Mouse (Mus musculus) heart, embryonic 12.5 days (tissue): ENCODE measurements around the gene Gm2075. TPM values are rescaled to one million over a fixed set of nuclear protein-coding genes. Genes with fewer than 3 reads are reported as not detected.
"Not testable (repeated sequence)": the region's sequence is repeated elsewhere in the genome, so short reads cannot be mapped to it uniquely, and the experiment has no call there.

Experiments
- ATAC-seq: fragments of 200-750 bp; cut with Nextera tagmentation; 2 replicates; pipeline ENCODE4 v1.8.0; 2017; ENCODE audit warnings: moderate TSS enrichment, moderate library complexity; ENCODE audit not compliant: insufficient number of reproducible peaks, low FRiP score
- H3K27ac ChIP-seq: fragments of 300-500 bp; sonication (generic); 2 replicates; pipeline ENCODE4 v1.5.1; 2016; ENCODE audit warnings: mild to moderate bottlenecking, moderate library complexity; ENCODE audit not compliant: poor library complexity, severe bottlenecking
- H3K27me3 ChIP-seq: fragments of 300-500 bp; sonication (generic); replicated peaks from 2 replicates; pipeline ENCODE4 v1.6.1; 2016; ENCODE audit warnings: mild to moderate bottlenecking, moderate library complexity
- H3K36me3 ChIP-seq: fragments of 300-500 bp; sonication (generic); 2 replicates; pipeline ENCODE4 v1.6.1; 2016; ENCODE audit warnings: mild to moderate bottlenecking, moderate library complexity
- H3K4me1 ChIP-seq: fragments of 300-500 bp; sonication (generic); replicated peaks from 2 replicates; pipeline ENCODE4 v1.6.1; 2016; ENCODE audit warnings: mild to moderate bottlenecking
- H3K4me2 ChIP-seq: fragments of 300-500 bp; sonication (generic); 2 replicates; pipeline ENCODE4 v1.6.1; 2016; ENCODE audit warnings: mild to moderate bottlenecking, moderate library complexity
- H3K4me3 ChIP-seq: fragments of 300-500 bp; sonication (generic); 2 replicates; pipeline ENCODE4 v1.5.1; 2016; ENCODE audit warnings: mild to moderate bottlenecking
- H3K9ac ChIP-seq: fragments of 300-500 bp; sonication (generic); 2 replicates; pipeline ENCODE4 v1.6.1; 2016; ENCODE audit warnings: mild to moderate bottlenecking, moderate library complexity
- H3K9me3 ChIP-seq: fragments of 300-500 bp; sonication (generic); replicated peaks from 2 replicates; pipeline ENCODE4 v1.6.1; 2016; ENCODE audit warnings: mild to moderate bottlenecking, moderate library complexity
- WGBS: fragments of 180-500 bp; shearing (Covaris S2); methylation state at CpG from one replicate; pipeline ENCODE4 v1.1.7; 2016; 5-methylcytosine and 5-hydroxymethylcytosine counted together
- polyA plus RNA-seq: library from polyadenylated mRNA; unstranded; fragments of >200 nt; fragmentation: Nextera tagmentation; extraction: Ambion mirVana; gene quantifications from 2 replicates; pipeline ENCODE4 v1.2.1, GENCODE M21; 2016

Gene Gm2075
- polyA plus RNA-seq: not detected in 2 replicates

DNA sequence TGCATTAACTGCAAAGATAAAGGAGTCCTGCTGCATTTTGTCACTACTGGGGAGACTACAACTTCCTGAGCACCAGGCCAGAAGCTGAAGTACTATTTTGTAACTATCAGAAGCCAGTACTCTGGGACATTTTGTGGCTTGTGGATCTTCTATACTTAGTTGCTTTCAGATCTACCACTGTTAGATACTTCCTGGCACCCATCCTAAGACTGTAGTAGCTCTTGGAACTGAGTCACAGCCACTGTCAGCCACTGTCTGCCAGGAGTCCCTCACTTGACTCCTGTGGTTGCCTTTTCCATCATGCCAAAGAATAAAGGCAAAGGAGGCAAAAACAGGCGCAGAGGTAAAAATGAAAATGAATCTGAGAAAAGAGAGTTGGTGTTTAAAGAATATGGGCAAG lies at the start of gene Gm2075:
Gene Gm2075, plus strand, starts transcription at position 301 of the 400 bp plus-strand sequence.
- not testable (repeated sequence) for H3K36me3 ChIP-seq, ATAC-seq, H3K9ac ChIP-seq, H3K9me3 ChIP-seq, H3K27me3 ChIP-seq, H3K4me3 ChIP-seq, H3K27ac ChIP-seq, H3K4me2 ChIP-seq, H3K4me1 ChIP-seq
- WGBS: no CpG with 5 or more reads among the region's 1 CpGs

DNA sequence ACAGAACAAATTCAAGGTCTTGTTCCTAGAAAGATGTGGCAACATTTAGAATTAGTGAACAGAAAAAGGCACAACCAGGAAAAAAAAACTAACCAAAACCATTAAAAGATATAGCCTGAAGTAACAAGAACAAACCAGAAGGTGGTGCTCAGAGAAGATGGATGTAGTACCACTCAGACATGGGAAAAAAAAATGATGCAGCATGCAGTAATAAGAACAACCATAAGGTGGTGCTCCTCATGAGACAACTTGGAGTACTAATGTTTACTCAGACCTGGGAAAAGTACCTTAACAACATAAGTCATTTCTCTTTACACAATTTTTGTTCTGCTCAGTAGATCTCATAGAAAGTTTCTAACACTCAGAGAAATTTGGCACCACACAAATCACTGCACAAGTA lies 27.6 kb upstream of the Gm2075 start:
- H3K27me3 ChIP-seq, H3K9me3 ChIP-seq, ATAC-seq, H3K9ac ChIP-seq, H3K36me3 ChIP-seq, H3K4me2 ChIP-seq, H3K4me3 ChIP-seq, H3K27ac ChIP-seq, H3K4me1 ChIP-seq: not testable (repeated sequence)

DNA sequence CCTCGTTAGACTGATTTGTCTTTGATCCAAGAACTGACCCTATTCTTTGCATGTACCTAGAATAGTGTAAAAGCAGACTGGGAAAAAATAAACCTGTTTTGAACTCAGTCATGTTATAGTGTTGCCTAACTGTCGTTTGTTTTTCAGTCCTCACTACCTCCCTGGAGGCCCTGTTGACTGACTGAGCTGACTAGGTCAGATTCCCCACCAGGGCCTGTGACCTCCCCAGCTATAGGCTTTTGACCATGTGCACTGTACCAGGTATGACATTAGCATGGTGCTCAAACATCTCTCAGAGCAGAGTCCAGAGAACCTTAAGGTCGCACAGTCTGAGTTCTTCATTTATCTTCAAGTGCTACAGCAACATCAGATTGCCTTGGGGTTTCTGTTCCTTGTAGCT lies 7.5 kb upstream of the Gm2075 start:
- not testable (repeated sequence) for H3K4me1 ChIP-seq, H3K36me3 ChIP-seq, H3K4me3 ChIP-seq, H3K9me3 ChIP-seq, H3K4me2 ChIP-seq, H3K9ac ChIP-seq, H3K27me3 ChIP-seq, H3K27ac ChIP-seq, ATAC-seq
- 62% methylated on average over 3 of the region's 3 CpGs for whole genome bisulfite sequencing

DNA sequence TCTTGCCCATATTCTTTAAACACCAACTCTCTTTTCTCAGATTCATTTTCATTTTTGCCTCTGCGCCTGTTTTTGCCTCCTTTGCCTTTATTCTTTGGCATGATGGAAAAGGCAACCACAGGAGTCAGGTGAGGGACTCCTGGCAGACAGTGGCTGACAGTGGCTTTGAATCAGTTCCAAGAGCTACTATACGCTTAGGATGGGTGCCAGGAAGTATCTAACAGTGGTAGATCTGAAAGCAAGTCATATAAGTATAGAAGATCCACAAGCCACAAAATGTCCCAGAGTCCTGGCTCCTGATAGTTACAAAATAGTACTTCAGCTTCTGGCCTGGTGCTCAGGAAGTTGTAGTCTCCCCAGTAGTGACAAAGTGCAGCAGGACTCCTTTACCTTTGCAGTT lies 7.0 kb downstream of the Gm2075 start, which contains the start of gene Gm6803:
Gene Gm6803, minus strand, starts transcription at position 101 of the 400 bp plus-strand sequence.
- 64% methylated on average over 2 of the region's 2 CpGs for WGBS
- not testable (repeated sequence) for H3K9ac ChIP-seq, H3K36me3 ChIP-seq, H3K4me3 ChIP-seq, H3K4me1 ChIP-seq, H3K27ac ChIP-seq, H3K4me2 ChIP-seq, H3K27me3 ChIP-seq, H3K9me3 ChIP-seq, ATAC-seq

DNA sequence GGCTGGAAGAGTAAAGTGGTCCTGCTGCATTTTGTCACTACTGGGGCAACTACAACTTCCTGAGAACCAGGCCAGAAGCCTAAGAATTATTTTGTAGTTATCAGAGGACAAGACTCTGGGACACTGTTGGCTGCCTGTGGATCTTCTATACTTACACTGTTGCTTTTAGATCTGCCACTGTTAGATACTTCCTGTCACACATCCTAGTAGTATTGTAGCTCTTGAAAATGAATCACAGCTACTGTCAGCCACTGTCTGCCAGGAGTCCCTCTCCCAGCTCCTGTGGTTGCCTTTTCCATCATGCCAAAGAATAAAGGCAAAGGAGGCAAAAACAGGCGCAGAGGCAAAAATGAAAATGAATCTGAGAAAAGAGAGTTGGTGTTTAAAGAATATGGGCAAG lies 15.1 kb downstream of the Gm2075 start, which contains the start of gene Gm2056:
Gene Gm2056, plus strand, starts transcription at position 301 of the 400 bp plus-strand sequence.
- H3K36me3 ChIP-seq, ATAC-seq, H3K27ac ChIP-seq, H3K4me1 ChIP-seq, H3K4me3 ChIP-seq, H3K9ac ChIP-seq, H3K27me3 ChIP-seq, H3K4me2 ChIP-seq: not testable (repeated sequence)
- 73% methylated on average over 1 of the region's 1 CpGs for WGBS
- H3K9me3 ChIP-seq: 0 out of 2 replicates have a peak, but pooled peaks cover 10% of the 10 kb centered on the region

DNA sequence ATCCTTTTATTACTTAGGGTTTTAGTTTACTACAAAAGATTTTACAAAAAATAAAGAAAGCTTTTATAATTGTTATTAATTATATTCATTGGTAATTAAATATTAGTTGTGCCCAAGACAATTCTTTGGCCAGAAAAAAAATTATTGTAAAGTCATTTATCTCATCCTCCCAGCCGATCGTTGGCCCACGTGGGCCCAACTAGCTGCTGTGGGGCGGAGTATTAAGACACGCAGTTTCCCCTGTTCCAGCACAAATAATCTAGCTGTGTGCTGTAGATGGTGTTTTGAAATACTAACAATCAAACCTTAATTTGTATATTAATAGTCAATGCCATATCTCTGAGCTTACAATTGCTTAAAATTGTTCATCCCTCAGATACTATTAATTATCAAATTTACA lies 20.6 kb downstream of the Gm2075 start:
- ATAC-seq, H3K36me3 ChIP-seq, H3K4me3 ChIP-seq, H3K27ac ChIP-seq, H3K27me3 ChIP-seq, H3K9ac ChIP-seq, H3K4me1 ChIP-seq, H3K4me2 ChIP-seq: not testable (repeated sequence)
- 86% methylated on average over 5 of the region's 5 CpGs for WGBS
- peaks cover 21% of the 10 kb centered on the region; the same call in 1 of the 2 replicates for H3K9me3 ChIP-seq

DNA sequence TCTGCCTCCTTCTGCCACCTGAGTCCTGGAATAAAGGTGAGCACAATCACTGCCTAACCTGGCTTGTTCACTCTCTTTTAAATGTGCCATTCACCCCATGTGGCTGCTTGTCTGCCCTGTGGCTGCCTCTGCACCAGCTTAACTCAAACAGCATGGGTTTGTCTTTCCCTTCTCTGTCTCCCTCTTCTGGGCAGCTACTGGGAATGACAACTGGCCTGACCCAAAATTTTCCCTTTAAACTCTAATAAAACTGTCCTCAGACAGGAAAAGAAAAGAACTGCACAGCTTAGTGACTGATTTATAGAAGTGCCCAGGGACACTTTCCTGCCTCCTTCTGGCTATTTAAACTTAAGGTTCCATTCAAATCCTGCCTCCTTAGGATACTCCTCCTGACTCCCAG lies 27.4 kb downstream of the Gm2075 start:
- not testable (repeated sequence) for H3K36me3 ChIP-seq, H3K9ac ChIP-seq, H3K27ac ChIP-seq, ATAC-seq, H3K4me3 ChIP-seq, H3K27me3 ChIP-seq, H3K4me2 ChIP-seq, H3K4me1 ChIP-seq
- peaks cover 10% of the 10 kb centered on the region; the same call in 1 of the 2 replicates for H3K9me3 ChIP-seq

DNA sequence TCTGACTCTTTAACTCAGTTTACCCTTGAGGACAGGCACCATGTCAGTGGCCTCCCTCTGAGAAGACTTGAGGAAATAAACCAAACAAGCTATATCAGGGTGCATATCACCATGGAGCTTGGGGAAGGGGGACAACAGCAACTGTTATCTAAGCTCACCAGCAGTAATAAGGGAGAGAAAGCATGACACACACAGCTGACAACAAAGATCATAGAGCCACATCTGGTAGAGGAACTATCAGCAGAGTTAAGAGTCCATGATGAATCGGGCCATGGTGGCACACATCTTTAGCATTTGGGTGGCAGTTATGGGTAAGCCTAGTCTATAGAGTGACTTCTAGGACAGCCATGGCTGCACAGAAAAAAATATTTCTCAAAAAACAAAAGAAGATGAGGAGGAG lies 28.1 kb downstream of the Gm2075 start:
- H3K27me3 ChIP-seq, H3K36me3 ChIP-seq, H3K4me2 ChIP-seq, H3K4me3 ChIP-seq, H3K9me3 ChIP-seq, ATAC-seq, H3K4me1 ChIP-seq, H3K9ac ChIP-seq, H3K27ac ChIP-seq: not testable (repeated sequence)
- WGBS: 77% methylated on average over 1 of the region's 1 CpGs

DNA sequence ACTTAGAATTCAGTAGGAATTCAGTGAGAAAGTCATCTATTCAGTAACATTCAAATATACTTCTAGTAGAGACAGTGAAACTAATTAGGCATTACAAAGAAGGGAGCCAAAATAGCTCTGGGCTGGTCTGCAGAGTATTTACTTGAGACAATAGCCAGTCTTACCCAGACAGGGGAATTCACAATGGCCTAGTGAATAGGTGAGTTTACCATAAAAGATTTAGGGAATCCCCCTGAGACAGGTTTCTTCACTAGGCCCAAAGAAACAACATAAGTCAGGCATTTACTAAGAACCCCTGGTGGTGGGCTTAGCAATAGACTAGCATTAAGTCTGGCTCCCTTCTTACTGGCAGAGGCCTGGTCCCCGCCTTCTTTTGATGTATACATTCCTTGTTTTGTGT lies 33.6 kb downstream of the Gm2075 start:
- not testable (repeated sequence) for H3K9ac ChIP-seq, H3K4me3 ChIP-seq, H3K4me1 ChIP-seq, ATAC-seq, H3K27me3 ChIP-seq, H3K36me3 ChIP-seq, H3K4me2 ChIP-seq, H3K27ac ChIP-seq
- H3K9me3 ChIP-seq: peaks cover 17% of the 10 kb centered on the region
- WGBS: 71% methylated on average over 1 of the region's 1 CpGs

Other genes starting within 250 kb of the Gm2075 start
- not detected in 2 replicates for gene Gm21319, start 236.1 kb upstream of the Gm2075 start, polyA plus RNA-seq
- not detected in 2 replicates for gene Gm21936, start 216.3 kb upstream of the Gm2075 start, polyA plus RNA-seq
- not detected in 2 replicates for gene BB287469, start 195.3 kb upstream of the Gm2075 start, polyA plus RNA-seq
- not detected in 2 replicates for gene Gm2001, start 169.5 kb upstream of the Gm2075 start, polyA plus RNA-seq
- not detected in 2 replicates for gene Gm2016, start 137.8 kb upstream of the Gm2075 start, polyA plus RNA-seq
- not detected in 2 replicates for gene Gm2022, start 116.5 kb upstream of the Gm2075 start, polyA plus RNA-seq
- not detected in 2 replicates for gene Gm2035, start 92.0 kb upstream of the Gm2075 start, polyA plus RNA-seq
- not detected in 2 replicates for gene Gm2042, start 57.8 kb upstream of the Gm2075 start, polyA plus RNA-seq
- gene Gm6803, start 6.9 kb downstream of the Gm2075 start, polyA plus RNA-seq: not detected in 2 replicates
- not detected in 2 replicates for gene Gm2056, start 15.2 kb downstream of the Gm2075 start, polyA plus RNA-seq
- not detected in 2 replicates for gene Gm16368, start 71.8 kb downstream of the Gm2075 start, polyA plus RNA-seq
- not detected in 2 replicates for gene Gm10436, start 170.3 kb downstream of the Gm2075 start, polyA plus RNA-seq
- not detected in 2 replicates for gene Gm8332, start 238.3 kb downstream of the Gm2075 start, polyA plus RNA-seq